Mouse (Mus musculus): Measurements from ENCODE around the gene Mcf2. TPM values are rescaled to one million over a fixed set of nuclear protein-coding genes. Genes with fewer than 3 reads are reported as not detected.

Gene Mcf2
- 1 to 10 TPM; 3.5 to 4.2 TPM for total RNA-seq (2021)

DNA sequence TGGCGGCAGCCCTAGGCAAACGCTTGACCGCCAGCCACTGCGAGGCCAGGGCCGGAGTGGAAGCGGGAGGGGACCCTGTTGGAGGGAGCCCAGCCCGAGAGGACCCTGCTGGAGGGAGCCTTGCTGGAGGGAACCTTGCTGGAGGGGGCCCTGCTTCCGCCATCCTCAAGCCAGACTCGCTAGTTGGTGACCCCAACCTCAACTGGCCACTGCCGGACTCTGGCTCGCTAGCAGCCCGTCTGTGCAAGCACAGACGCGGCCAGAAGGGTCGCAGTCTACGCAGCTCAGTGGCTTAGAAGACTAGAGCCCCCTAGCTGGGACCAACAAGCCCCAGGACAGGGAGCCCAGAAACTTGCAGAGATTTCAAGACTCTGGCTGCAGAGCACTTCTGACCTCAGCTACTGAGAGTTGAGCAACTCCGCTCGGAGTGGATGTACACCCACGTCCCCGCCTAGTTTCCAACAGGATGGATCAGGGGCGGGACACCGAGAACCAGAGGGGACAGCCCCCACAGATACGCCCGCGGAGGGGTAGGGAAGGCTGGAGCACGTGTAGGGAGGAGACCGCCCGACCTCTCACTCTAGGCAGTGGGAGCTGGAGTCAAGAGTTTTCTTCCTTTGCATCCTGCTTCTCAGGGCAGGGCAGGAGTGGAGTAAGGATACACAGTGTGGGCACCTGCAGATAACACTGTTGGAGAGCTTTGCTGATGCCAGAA, at the start of gene Mcf2:
TSS of gene Mcf2 (minus strand) at position 346 of the 715 bp plus-strand sequence.
- peak in 1 of 2 experiments; percentile 20 for DNase-seq (ENCODE audit: extremely low spot score in 1 of 2, low spot score in 2 of 2)
- intact Hi-C loops (cut with DNase I), result no loop called here

- intact Hi-C loops (cut with DNase I), result no loop called here
- no peak for DNase-seq (ENCODE audit: extremely low spot score in 1 of 2, low spot score in 2 of 2)
Measured at GRCm38 (mm10) chrX:60187726-60188125, 8.8 kb upstream of the Mcf2 start.

DNA sequence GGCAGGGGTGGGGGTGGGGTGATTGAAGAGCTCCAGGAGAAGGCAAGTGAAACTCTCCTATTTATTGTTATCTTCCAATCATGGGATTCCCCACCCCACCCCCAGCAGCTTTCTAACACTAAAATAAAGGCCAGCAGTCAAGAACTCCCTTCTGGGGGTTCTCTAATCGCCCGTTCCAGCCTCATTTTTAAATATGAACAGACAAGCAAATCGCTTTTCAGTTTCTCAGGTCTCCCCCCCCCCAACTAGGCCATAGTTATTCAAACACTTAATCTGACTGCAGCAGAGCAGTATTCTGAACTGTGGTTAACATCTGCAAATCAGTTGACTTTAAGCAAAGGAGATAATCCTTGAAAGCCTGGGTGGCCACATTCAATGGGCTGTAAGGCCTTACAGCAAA, 3.7 kb upstream of the Mcf2 start:
- no peak for DNase-seq (ENCODE audit: extremely low spot score in 1 of 2, low spot score in 2 of 2)
- intact Hi-C loops (cut with DNase I), result no loop called here

DNA sequence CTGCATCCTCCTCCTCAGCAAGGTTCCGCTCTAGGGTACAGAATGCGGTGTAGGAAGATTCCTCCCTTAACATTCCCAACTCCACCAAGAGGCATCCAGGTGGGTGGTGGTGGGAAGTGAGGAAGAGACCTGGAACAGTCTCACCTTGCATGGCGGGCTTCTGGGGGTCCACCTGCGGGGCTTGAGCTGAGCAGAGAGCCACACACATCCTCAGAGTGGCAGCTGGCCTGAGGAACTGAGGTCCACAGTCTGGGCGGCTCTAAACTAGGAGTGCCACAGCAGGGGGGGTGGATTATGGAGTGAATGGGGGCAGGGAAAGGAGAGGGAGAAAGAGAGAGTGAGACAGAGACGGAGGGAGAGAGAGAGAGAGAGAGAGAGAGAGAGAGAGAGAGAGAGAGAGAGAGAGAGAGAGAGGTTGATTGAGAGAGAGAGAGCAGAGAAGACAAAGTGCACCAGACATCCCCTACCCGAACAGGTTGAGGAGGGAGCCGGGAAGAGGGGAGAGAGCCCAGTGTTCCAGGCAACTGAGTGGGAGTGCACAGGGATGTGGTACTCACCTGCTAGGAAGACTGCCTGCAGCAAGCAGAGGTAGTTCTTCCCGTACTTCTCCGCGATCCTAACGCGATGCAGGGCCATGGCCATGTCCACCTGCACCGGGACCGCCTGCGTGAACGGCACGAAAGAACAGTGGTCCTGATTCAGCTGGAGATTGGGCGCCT, 705 bp downstream of the Mcf2 start:
- DNase-seq (ENCODE audit: extremely low spot score in 1 of 2, low spot score in 2 of 2), result no peak
- intact Hi-C loops (cut with DNase I), result no loop called here

- intact Hi-C loops (cut with DNase I), result no loop called here
- no peak for DNase-seq (ENCODE audit: extremely low spot score in 1 of 2, low spot score in 2 of 2)
Measured at GRCm38 (mm10) chrX:60170106-60170505, 8.8 kb downstream of the Mcf2 start.

- intact Hi-C loops (cut with DNase I), result no loop called here
- no peak for DNase-seq (ENCODE audit: extremely low spot score in 1 of 2, low spot score in 2 of 2)
Measured at GRCm38 (mm10) chrX:60169511-60169910, 9.4 kb downstream of the Mcf2 start.

GRCm38 (mm10) chrX:60168796-60169195, 10.1 kb downstream of the Mcf2 start:
- intact Hi-C loops (cut with DNase I), result no loop called here
- DNase-seq (ENCODE audit: extremely low spot score in 1 of 2, low spot score in 2 of 2), result no peak

DNA sequence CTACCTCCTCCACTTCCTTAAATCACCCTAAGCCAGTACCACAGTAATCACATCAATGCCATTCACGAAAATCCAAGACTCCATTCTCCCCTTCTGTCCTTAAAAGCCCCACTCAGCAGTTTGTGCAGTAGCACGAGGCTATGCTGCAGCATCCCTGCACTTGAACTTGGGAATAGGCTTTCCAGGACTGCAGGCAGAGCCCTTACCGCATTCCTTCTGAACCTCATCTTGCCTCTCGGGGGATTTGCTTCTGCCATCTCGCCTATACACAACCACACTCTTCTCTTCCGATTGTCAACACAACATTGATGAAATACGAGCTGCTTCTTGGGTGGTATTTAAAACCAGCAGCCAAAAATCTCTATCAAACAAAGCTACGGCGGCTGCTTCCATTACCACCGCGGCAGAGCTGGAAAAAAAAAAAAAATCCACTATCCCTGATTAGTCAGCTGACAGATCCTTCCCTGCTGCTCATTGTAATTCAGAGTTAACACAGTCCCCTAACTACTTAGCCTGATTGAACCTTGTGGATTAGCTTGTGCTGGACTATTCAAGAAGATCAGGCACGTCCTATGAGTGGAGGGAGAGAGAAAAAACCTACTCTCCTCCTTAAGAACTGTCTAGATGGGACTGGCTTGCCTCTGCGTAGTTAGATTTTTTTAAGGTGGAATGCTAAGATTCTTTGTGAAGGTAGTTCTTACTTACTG, 31.5 kb downstream of the Mcf2 start:
- intact Hi-C loops (cut with DNase I), result no loop called here
- DNase-seq (ENCODE audit: extremely low spot score in 1 of 2, low spot score in 2 of 2), result peak in 1 of 2 experiments; percentile 0

DNA sequence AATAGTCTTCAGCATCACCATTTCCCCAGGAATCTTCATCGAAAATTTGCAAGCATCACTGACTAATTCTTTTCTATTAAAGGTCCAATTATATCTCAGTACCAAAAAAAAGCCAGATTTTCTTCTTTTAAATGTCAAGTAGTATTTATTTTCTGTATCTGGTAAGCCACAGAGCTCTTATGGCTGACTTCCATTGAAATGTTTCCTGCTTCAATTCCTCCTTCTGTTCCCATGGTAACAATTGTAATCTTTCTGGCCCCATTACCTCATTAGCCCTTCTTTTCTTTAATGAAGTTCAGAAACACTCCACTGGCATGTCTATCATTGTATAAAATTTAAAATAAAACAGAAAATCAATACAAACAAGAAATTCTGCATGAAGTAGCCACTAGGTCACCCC, 103.5 kb downstream of the Mcf2 start:
- intact Hi-C loops (cut with DNase I), result no loop called here
- DNase-seq (ENCODE audit: extremely low spot score in 1 of 2, low spot score in 2 of 2), result no peak

DNA sequence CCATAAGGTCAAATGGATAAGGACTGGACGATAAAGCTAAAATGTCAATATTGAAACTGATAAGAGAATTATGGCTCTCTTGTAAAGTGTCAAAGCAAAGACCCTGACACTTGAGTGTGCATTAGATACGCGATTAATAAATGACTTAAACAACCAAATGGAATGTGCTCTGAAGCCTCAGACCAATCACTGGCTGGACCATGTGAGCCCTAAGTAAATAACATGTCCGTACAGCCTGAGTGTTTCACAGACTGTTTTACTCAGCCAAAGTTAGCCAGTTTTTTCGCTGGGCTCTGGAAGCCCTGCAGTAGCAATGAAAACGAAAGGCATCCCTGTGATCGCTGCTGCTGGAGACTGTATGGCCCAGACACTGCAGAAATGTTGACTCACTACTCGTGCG, 123.7 kb downstream of the Mcf2 start:
- no peak for DNase-seq (ENCODE audit: extremely low spot score in 1 of 2, low spot score in 2 of 2)
- intact Hi-C loops (cut with DNase I), result no loop called here

- intact Hi-C loops (cut with DNase I), result no loop called here
- DNase-seq (ENCODE audit: extremely low spot score in 1 of 2, low spot score in 2 of 2), result no peak
Measured at GRCm38 (mm10) chrX:60054745-60055144, 124.1 kb downstream of the Mcf2 start.

DNA sequence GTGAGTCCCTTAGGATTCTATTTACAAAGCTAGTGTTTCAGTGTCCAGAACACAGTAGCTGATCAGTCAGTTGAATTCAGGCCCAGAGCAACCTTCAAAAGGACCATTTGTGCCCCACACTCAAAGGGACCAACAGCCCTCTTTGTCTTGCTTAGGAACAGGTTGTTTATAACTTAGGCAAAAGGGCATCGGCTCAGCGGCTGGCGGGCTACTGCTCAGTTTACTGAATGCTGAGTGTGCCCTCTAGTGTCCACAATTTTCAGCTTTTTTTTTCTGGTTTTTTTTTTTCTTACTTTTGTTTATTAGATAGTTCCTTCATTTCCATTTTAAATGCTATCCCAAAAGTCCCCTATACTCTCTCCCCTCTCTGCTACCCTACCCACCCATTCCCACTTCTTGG, 152.2 kb downstream of the Mcf2 start:
- intact Hi-C loops (cut with DNase I), result loop anchor here (5.0 to 10.0 kb wide), 2 partner anchors 378 to 834 kb away; no protein-coding TSS in a partner anchor
- peak; percentile 9 to 31 for DNase-seq (ENCODE audit: extremely low spot score in 1 of 2, low spot score in 2 of 2)

DNA sequence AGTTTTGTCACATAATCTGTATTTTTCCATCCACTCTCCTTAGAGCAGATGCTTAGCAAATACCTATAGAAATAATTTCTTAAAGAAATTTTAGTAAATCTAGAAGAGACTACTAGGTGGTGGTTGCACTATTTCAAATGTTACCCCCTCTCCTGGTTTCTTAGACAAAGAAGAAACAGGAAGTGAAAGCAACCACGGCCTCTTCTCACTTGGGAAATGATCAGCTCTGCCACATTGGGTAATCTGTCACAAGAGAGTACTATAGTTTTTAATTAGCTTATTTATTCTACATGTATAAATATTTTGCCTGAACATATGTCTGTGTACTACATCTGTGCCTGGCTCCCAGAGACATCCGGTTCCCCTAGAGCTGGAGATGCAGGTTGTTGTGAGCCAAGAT, 157.3 kb downstream of the Mcf2 start:
- DNase-seq (ENCODE audit: extremely low spot score in 1 of 2, low spot score in 2 of 2), result no peak
- intact Hi-C loops (cut with DNase I), result loop anchor here (10.0 kb wide), 1 partner anchor 383 kb away; no protein-coding TSS in a partner anchor

DNA sequence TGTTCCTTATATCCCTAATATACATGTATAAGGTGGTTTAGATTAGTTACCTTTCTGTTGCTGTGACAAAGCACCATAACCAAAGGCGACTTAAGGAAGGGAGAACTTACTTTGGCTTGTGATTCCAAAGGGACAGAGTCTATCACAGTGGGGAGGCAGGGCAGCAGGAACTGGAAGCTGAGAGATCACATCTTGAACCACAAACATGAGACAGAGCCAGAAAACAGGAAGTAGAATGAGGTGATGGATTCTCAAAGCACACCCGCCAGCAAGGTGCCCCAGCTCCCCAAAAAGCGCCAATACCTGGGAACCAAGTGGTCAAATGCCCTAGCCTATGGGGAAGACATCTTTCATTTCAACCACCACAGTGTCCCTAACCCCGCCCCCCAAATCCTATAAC, 157.9 kb downstream of the Mcf2 start:
- intact Hi-C loops (cut with DNase I), result loop anchor here (10.0 kb wide), 1 partner anchor 384 kb away; no protein-coding TSS in a partner anchor
- no peak for DNase-seq (ENCODE audit: extremely low spot score in 1 of 2, low spot score in 2 of 2)

DNA sequence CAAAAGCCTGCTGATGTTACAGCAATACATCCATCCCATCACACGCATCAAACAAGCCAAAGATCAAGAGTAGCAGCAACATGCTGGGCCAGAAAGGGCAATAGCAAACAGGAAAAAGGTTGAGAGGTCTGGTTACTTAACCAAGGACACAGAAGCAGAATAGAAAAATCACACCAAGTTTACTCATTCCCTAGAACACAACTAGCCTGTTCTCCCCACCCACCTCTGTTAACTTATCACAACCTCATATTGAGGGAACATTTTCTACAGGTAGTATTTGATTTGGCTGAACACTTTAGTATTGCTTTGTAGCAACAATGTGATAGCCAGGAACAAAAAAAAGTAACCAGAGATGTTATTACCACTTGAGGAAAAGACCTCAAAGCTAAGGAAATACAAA, 164.3 kb downstream of the Mcf2 start:
- DNase-seq (ENCODE audit: extremely low spot score in 1 of 2, low spot score in 2 of 2), result no peak
- intact Hi-C loops (cut with DNase I), result no loop called here

DNA sequence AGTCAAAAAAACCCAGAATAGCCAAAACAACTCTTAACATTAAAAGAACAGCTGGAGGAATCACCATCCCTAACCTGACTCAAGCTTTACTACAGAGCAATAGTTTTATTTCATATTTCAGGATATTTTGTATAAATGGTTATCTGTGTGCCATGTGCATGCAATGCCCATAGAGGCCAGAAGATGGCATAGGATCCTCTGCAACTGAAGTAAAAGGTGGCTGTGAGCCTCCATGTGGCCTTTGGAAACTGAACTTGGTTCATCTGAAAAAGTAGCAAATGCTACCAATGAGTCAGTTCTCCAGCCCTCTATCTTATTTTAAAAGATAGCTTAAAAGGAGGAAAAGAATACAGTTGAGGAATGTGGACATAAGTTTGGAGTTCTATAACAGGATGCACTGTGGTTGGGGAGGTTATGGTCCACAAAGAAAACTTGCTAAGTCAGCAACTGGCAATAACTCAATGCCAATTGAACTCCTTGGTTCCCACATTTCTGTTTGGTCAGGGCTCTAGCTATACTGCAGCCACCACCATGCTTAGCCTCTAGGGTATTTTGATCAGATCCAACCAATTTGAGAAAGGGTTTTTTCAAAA, 165.7 kb downstream of the Mcf2 start:
- DNase-seq (ENCODE audit: extremely low spot score in 1 of 2, low spot score in 2 of 2), result no peak
- intact Hi-C loops (cut with DNase I), result no loop called here
